Mouse (Mus musculus): Measurements from ENCODE around the gene Fbxo36. TPM values are rescaled to one million over a fixed set of nuclear protein-coding genes. Genes with fewer than 3 reads are reported as not detected.

Fbxo36 gene
- polyA plus RNA-seq, 1 experiment from 2014 or later: 6.7 TPM

DNA sequence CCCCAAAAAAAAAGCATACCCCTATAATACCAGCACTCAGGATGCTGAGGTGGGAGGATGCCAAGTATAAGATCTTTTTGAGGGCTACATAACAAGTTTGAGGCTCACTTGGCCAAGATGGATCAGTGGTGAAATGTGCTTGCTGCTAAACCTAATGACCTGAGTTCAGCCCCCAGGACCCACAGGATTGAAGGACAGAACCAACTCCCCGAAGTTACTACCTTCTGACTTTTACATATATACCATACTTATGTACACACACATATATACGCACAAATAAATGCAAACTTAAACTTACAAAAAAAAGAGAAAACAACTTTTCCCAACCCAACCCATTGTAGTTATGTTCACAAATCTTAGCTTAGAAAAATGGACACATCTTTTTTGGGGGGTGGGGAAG lies 3.7 kb downstream of the Fbxo36 start:
- Histone ChIP-seq H3K4me2 (replicated peaks) (no peak overlapping the region), H3K36me3 (peaks cover 7% of the 10 kb centered on the region; the same call in 1 of the 2 replicates), H3K27ac (no peak overlapping the region), H3K9me3 (no peaks in the 10 kb centered on the region), H3K9ac (no peak overlapping the region), H3K4me1 (peaks cover 6% of the 10 kb centered on the region; the same call in 1 of the 2 replicates), H3K4me3 (no peak overlapping the region), H3K27me3 (replicated peaks) (no peaks in the 10 kb centered on the region)
- ATAC-seq (ENCODE audit: low FRiP score, low read depth): no peak
- 93% methylated on average over 2 of the region's 2 CpGs for WGBS

- Histone ChIP-seq H3K4me1 (no peaks in the 10 kb centered on the region), H3K9ac (no peak overlapping the region), H3K27me3 (replicated peaks) (no peaks in the 10 kb centered on the region), H3K36me3 (peaks cover 14% of the 10 kb centered on the region), H3K4me2 (replicated peaks) (no peak overlapping the region), H3K4me3 (no peak overlapping the region), H3K27ac (no peak overlapping the region), H3K9me3 (no peaks in the 10 kb centered on the region)
- 87% methylated on average over 7 of the region's 7 CpGs for WGBS
- ATAC-seq (ENCODE audit: low FRiP score, low read depth): no peak
These were observed 8.1 kb downstream of the Fbxo36 start for GRCm38 (mm10) chr1:84847698-84848097.

GRCm38 (mm10) chr1:84848335-84848734 lies 8.7 kb downstream of the Fbxo36 start:
- ATAC-seq (ENCODE audit: low FRiP score, low read depth): no peak
- Histone ChIP-seq H3K4me2 (replicated peaks) (no peak overlapping the region), H3K27me3 (replicated peaks) (no peaks in the 10 kb centered on the region), H3K27ac (no peak overlapping the region), H3K4me3 (no peak overlapping the region), H3K36me3 (peaks cover 10% of the 10 kb centered on the region), H3K9ac (no peak overlapping the region), H3K9me3 (no peaks in the 10 kb centered on the region), H3K4me1 (no peaks in the 10 kb centered on the region)
- WGBS: 92% methylated on average over 3 of the region's 3 CpGs

DNA sequence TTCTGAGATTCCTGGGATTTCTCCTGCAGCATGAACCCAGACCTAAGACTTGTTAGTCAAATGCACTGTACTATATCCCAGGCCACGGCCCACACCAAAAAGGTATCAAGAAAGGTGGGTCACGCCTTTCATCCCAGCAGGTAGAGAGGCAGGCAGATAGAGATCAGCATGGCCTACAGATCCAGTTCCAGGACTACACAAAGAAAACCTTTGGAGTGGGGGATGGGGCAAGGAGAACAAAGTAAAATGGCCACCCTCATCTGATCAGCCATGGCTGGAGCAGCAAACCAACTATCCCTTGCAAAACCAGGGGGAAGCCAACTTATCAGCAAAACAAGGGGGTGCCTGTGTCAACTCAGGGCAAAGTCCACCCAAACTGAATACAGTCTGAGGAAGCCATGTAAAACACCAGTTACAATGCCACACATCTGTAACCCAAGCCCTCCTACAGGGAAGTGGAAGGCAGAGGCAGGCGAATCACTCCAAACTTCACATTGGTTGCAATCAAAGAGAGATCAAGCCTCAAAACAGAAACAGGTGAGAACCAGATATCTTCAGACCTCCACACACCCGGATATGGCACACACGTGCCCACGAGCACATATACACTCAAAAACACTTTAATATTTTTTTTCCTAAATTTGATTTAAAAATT lies 9.3 kb downstream of the Fbxo36 start:
- no peak overlapping the region for H3K4me2 ChIP-seq (replicated peaks)
- WGBS: 93% methylated on average over 6 of the region's 6 CpGs
- no peaks in the 10 kb centered on the region for H3K27me3 ChIP-seq (replicated peaks)
- H3K4me1 ChIP-seq: no peaks in the 10 kb centered on the region
- no peak for ATAC-seq (ENCODE audit: low FRiP score, low read depth)
- no peaks in the 10 kb centered on the region for H3K9me3 ChIP-seq
- H3K27ac ChIP-seq: no peak overlapping the region
- no peak overlapping the region for H3K4me3 ChIP-seq
- peaks cover 10% of the 10 kb centered on the region for H3K36me3 ChIP-seq
- no peak overlapping the region for H3K9ac ChIP-seq

GRCm38 (mm10) chr1:84849804-84850203 lies 10.2 kb downstream of the Fbxo36 start:
- H3K9ac ChIP-seq: no peak overlapping the region
- H3K36me3 ChIP-seq: peaks cover 10% of the 10 kb centered on the region
- no peaks in the 10 kb centered on the region for H3K4me1 ChIP-seq
- no peak overlapping the region for H3K4me3 ChIP-seq
- ATAC-seq (ENCODE audit: low FRiP score, low read depth): no peak
- H3K27ac ChIP-seq: no peak overlapping the region
- WGBS: 95% methylated on average over 7 of the region's 7 CpGs
- no peaks in the 10 kb centered on the region for H3K9me3 ChIP-seq
- H3K27me3 ChIP-seq (replicated peaks): no peaks in the 10 kb centered on the region
- H3K4me2 ChIP-seq (replicated peaks): no peak overlapping the region

DNA sequence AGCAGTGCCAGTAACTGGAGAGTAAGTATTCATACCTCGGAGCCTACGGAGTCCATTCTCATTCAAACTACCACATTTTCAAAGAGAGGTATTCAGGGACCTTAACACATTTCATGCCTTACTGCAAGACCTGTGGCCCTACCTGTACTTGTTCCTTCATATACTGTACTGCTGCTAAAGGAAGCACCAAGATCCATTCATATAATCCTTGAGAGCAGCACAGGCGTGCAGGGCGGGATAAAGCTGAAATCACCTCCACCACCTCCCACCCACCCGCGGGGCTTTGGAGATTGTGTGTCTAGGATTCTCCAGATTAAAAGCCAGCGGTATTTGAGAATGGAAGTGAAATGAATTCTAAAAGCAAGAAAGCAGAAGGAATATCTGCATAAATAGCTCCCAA lies 10.8 kb downstream of the Fbxo36 start:
- no peak for ATAC-seq (ENCODE audit: low FRiP score, low read depth)
- WGBS: 95% methylated on average over 7 of the region's 7 CpGs
- peaks cover 10% of the 10 kb centered on the region for H3K36me3 ChIP-seq
- no peak overlapping the region for H3K27ac ChIP-seq
- H3K27me3 ChIP-seq (replicated peaks): no peaks in the 10 kb centered on the region
- no peaks in the 10 kb centered on the region for H3K4me1 ChIP-seq
- no peak overlapping the region for H3K9ac ChIP-seq
- H3K4me2 ChIP-seq (replicated peaks): no peak overlapping the region
- no peak overlapping the region for H3K4me3 ChIP-seq
- no peaks in the 10 kb centered on the region for H3K9me3 ChIP-seq

DNA sequence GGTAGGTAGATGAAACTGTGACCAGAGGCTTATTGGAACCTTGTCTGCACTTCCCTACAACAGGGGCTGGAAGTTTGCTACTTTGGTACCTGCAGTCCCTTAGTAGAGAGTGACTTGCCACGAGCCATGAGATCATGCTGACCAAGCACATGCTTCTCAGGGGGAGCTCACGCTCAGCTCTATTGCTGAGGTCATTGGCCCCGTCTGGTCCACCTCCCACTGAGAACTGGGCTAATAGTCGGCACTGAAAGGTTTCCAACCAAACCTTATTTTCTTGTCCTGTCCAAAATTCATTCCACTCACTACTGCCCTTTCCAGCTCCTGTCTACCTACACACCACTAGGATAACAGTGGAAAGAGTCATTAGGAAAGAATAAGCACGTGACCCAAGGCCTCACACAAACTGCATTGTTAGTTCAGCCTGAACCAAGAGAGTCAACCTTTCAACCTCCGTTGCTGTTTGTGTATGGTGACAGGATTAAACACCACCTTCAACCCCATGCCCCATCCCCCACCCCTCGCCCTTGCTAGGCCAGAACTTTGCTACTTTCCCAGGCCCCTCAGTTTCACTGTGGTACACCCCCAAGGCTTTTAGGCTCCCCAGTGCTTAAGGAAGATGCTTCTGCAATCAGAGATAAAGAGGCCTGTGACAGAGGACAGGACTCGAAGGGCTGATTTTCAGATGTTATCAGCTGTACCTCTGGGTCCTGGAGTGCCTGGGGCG lies 12.0 kb downstream of the Fbxo36 start:
- no peaks in the 10 kb centered on the region for H3K4me1 ChIP-seq
- peaks cover 8% of the 10 kb centered on the region for H3K36me3 ChIP-seq
- no peak overlapping the region for H3K27ac ChIP-seq
- WGBS: 51% methylated on average over 9 of the region's 9 CpGs
- H3K4me3 ChIP-seq: no peak overlapping the region
- H3K27me3 ChIP-seq (replicated peaks): no peaks in the 10 kb centered on the region
- H3K9me3 ChIP-seq: no peaks in the 10 kb centered on the region
- no peak overlapping the region for H3K4me2 ChIP-seq (replicated peaks)
- no peak for ATAC-seq (ENCODE audit: low FRiP score, low read depth)
- H3K9ac ChIP-seq: no peak overlapping the region

GRCm38 (mm10) chr1:84853721-84854120 lies 14.1 kb downstream of the Fbxo36 start:
- no peak for ATAC-seq (ENCODE audit: low FRiP score, low read depth)
- no peaks in the 10 kb centered on the region for H3K9me3 ChIP-seq
- H3K4me2 ChIP-seq (replicated peaks): no peak overlapping the region
- no peaks in the 10 kb centered on the region for H3K27me3 ChIP-seq (replicated peaks)
- H3K4me3 ChIP-seq: no peak overlapping the region
- WGBS: 78% methylated on average over 1 of the region's 1 CpGs
- peaks cover 4% of the 10 kb centered on the region; the same call in 1 of the 2 replicates for H3K36me3 ChIP-seq
- no peak overlapping the region for H3K27ac ChIP-seq
- H3K4me1 ChIP-seq: no peaks in the 10 kb centered on the region
- H3K9ac ChIP-seq: no peak overlapping the region

DNA sequence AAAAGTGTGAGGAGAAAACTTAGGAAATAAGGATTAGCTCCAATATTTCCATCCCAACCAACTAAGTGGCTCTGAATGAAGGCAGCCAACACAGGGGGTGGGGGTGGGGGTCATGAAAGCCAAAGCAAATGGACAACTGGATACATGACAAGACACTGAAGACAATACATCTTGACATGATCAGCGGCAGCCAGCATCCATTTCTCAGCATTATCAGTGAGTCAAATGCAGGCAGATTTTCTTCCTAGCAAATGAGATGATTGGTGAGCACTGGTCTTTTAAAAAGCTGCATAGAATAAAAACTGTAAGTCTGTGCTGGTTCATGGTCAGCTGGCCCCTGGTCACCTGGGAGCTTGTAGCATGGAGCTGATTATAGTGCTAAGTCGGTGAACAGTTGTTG lies 15.3 kb downstream of the Fbxo36 start:
- no peak for ATAC-seq (ENCODE audit: low FRiP score, low read depth)
- H3K4me1 ChIP-seq: no peaks in the 10 kb centered on the region
- H3K4me2 ChIP-seq (replicated peaks): no peak overlapping the region
- no peak overlapping the region for H3K27ac ChIP-seq
- H3K9ac ChIP-seq: no peak overlapping the region
- H3K36me3 ChIP-seq: no peaks in the 10 kb centered on the region
- no peak overlapping the region for H3K4me3 ChIP-seq
- H3K9me3 ChIP-seq: no peaks in the 10 kb centered on the region
- 85% methylated on average over 2 of the region's 2 CpGs for WGBS
- H3K27me3 ChIP-seq (replicated peaks): no peaks in the 10 kb centered on the region

DNA sequence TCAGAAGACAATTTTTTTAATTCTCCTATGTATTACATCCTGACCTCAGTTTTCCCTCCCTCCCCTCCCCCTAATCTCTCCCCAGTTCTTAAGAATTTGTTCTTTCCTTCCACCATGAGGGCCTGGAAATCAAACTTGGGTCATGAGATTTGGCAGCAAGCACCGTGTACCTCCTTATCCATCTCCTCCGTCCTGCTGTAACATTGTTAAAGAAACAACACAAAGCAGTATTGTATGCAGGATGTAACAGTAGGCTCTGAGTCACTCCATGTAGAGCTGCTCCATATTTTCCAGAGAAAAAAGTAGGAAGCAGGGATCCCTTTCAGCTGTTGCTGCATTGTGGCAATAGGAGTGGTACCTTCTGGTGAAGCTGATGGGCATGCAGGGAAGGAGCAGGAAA lies 16.1 kb downstream of the Fbxo36 start:
- Histone ChIP-seq H3K4me2 (replicated peaks) (no peak overlapping the region), H3K27ac (no peak overlapping the region), H3K27me3 (replicated peaks) (no peaks in the 10 kb centered on the region), H3K4me1 (no peaks in the 10 kb centered on the region), H3K4me3 (no peak overlapping the region), H3K36me3 (no peaks in the 10 kb centered on the region), H3K9ac (no peak overlapping the region), H3K9me3 (no peaks in the 10 kb centered on the region)
- ATAC-seq (ENCODE audit: low FRiP score, low read depth): no peak
- 83% methylated on average over 2 of the region's 2 CpGs for WGBS

DNA sequence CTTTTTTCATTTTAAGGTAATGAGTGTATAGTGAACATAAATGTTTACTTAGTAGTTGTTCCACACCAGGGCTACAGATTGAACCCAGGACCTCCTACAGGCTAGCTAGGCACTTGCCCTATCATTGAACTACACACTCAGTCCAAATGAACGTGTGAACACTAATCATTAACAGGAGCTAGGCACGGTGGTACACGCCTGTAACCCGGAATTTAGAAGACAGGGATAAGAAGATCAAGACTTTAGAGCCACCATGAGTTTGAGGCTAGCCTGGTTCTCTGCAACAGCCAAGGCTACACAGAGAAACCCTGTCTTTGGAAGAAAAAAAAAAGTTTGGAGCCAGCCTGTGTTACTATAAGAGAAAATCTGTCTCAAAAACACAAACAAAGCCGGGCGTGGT lies 20.0 kb downstream of the Fbxo36 start:
- no peaks in the 10 kb centered on the region for H3K9me3 ChIP-seq
- no peaks in the 10 kb centered on the region for H3K4me1 ChIP-seq
- 89% methylated on average over 6 of the region's 6 CpGs for WGBS
- no peak overlapping the region for H3K9ac ChIP-seq
- no peak for ATAC-seq (ENCODE audit: low FRiP score, low read depth)
- no peak overlapping the region for H3K27ac ChIP-seq
- no peak overlapping the region for H3K4me3 ChIP-seq
- no peak overlapping the region for H3K4me2 ChIP-seq (replicated peaks)
- H3K27me3 ChIP-seq (replicated peaks): no peaks in the 10 kb centered on the region
- H3K36me3 ChIP-seq: no peaks in the 10 kb centered on the region

GRCm38 (mm10) chr1:84860360-84861254 lies 21.0 kb downstream of the Fbxo36 start:
- Histone ChIP-seq H3K4me1 (no peaks in the 10 kb centered on the region), H3K36me3 (no peaks in the 10 kb centered on the region), H3K9ac (no peak overlapping the region), H3K27ac (no peak overlapping the region), H3K4me3 (no peak overlapping the region), H3K4me2 (replicated peaks) (no peak overlapping the region), H3K27me3 (replicated peaks) (no peaks in the 10 kb centered on the region), H3K9me3 (no peaks in the 10 kb centered on the region)
- WGBS: 83% methylated on average over 10 of the region's 10 CpGs
- no peak for ATAC-seq (ENCODE audit: low FRiP score, low read depth)

Measured in neural tube, embryonic 12.5 days (tissue).